Mouse (Mus musculus): ENCODE results near the gene C2cd3. TPM values are rescaled to one million over a fixed set of nuclear protein-coding genes. Genes with fewer than 3 reads are reported as not detected.

Gene C2cd3
- 15.9 and 17.0 TPM in 2 replicates for polyA plus RNA-seq (2015; fragmentation: Nextera tagmentation; extraction: Ambion mirVana)

DNA sequence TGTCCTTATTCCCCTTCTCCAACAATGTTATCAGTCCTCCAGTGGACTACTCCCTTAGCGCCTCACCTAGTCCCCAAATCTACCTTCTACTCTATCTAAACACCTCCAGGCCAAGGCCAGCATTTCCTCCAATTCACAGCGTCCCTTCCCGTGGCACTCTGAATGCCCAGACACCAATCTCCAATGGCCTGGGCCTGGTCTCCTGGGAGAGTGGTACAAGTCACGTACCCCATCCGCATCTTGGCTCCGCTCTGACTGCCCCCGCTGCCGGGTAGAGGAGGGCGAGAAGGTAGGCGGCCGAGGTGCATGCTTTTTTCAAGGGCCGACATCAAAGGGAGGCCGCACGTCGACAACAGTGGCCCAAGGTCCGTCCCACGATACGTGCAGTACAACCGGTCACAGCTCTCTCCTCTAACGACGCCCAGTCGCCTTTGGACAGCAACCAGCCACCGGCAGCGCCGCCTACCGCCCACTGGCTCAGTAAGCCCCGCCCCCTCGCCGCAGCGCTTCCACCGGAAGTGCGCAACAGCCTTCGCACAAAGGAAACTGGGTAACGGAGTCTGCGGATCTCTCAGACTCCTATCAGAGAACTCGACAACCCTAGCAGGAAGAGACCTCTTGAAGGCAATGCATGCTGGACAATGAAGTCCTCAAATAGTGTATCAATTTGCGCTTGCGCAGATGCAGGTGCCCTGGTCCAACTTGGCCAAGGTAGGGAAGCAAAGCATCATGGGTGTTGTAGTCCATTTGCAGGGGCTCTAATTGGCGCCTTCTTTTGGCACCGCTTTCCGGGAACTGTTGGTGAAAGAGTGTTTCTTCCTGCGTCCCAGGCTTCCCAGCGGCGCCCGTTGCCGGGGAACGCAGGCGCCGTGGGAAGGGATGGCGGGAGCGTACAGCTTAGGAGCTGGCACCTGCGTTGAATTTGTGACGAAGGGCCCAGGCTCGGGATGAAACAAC, at the start of gene C2cd3, which contains the start of gene Ppme1:
Gene C2cd3 (plus strand): TSS at position 739 of the 957 bp plus-strand sequence.
Gene Ppme1 (minus strand): TSS at position 813 of the 957 bp plus-strand sequence.
- Histone ChIP-seq H3K4me3 (replicated peaks) (peak within 1 kb of the TSS; percentile 66), H3K4me1 (peaks cover 31% of the 10 kb centered on the region), H3K9ac (replicated peaks) (peak within 1 kb of the TSS; percentile 80), H3K27me3 (replicated peaks) (no peaks in the 10 kb centered on the region), H3K9me3 (replicated peaks) (no peaks in the 10 kb centered on the region), H3K36me3 (peaks cover 11% of the 10 kb centered on the region), H3K4me2 (peak within 1 kb of the TSS; percentile 66), H3K27ac (replicated peaks) (peak within 1 kb of the TSS; percentile 92)
- ATAC-seq (ENCODE audit: low FRiP score), result peak; percentile 97
- WGBS, result under 1% methylated on average over 54 of the region's 54 CpGs

DNA sequence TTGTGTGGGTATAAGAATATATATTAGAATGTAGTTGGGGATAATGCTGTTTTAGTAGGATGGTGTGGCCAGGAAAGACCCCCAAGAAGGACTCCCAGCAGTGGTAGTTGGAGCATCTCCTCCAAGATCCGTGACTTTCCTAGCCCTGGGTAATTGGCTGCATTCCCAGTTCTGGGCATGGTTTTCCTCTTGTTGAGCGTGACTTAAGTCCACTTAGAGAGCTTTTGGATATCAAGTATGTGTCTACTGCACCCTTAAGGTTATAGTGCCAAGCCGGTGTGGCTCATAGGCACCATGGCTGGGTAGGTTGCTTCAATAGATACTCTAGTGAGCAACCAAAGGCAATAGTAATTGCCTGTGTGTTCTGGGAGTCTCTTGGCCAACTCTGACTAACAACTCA, 48.3 kb upstream of the C2cd3 start:
- ATAC-seq (ENCODE audit: low FRiP score), result no peak
- Histone ChIP-seq H3K4me3 (replicated peaks) (no peak overlapping the region), H3K27me3 (replicated peaks) (no peaks in the 10 kb centered on the region), H3K36me3 (peaks cover 19% of the 10 kb centered on the region), H3K27ac (replicated peaks) (no peak overlapping the region), H3K9ac (replicated peaks) (no peak overlapping the region), H3K4me1 (no peaks in the 10 kb centered on the region), H3K9me3 (replicated peaks) (no peaks in the 10 kb centered on the region), H3K4me2 (no peak overlapping the region)
- WGBS, result 84% methylated on average over 3 of the region's 3 CpGs

DNA sequence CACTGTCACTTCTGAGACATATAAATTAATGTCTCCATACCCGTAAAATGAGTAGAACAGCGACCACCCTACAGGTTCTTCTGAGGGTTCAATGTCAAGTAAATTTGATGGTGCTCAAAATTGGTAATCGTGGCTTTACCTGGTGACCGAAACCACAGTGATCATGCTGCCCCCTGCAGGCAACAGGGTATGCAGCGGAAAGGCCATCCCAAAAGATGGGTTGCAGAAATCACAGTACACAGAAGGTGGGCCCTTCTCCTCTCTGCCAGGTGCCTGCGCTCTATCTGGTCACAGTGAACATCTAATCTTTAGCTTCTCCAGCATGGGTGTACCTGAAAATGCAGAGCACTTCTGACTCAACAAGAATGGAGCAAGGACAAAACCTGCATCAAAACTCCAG, 46.6 kb upstream of the C2cd3 start:
- no peak overlapping the region for H3K9ac ChIP-seq (replicated peaks)
- H3K27me3 ChIP-seq (replicated peaks), result no peaks in the 10 kb centered on the region
- peak; percentile 53; the same call in 1 of the 2 replicates for ATAC-seq (ENCODE audit: low FRiP score)
- no peak overlapping the region for H3K27ac ChIP-seq (replicated peaks)
- peaks cover 25% of the 10 kb centered on the region for H3K36me3 ChIP-seq
- no peaks in the 10 kb centered on the region for H3K9me3 ChIP-seq (replicated peaks)
- H3K4me1 ChIP-seq, result no peaks in the 10 kb centered on the region
- 70% methylated on average over 6 of the region's 6 CpGs for WGBS
- no peak overlapping the region for H3K4me2 ChIP-seq
- H3K4me3 ChIP-seq (replicated peaks), result no peak overlapping the region

DNA sequence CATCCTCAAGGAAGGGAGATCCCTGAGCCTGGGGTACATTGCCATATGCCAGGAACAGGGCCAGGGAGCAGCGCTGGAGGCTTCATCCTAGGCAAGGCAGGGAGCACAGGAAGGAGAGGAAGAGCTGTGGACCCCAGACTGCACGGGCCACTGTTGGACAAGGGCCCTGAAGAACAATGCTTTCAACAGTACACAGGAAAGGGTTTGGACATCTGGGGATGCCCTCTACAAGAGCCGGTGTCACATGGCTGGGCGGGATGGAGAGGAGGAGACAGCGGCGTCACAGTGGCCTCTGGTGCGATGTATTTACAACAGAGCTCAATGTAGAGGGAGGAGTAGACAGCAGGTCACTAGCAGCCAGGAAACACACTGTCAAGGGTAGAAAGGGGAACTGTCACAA, 44.5 kb upstream of the C2cd3 start:
- Histone ChIP-seq H3K36me3 (peaks cover 45% of the 10 kb centered on the region), H3K9ac (replicated peaks) (no peak overlapping the region), H3K27ac (replicated peaks) (no peak overlapping the region), H3K4me3 (replicated peaks) (no peak overlapping the region), H3K4me2 (no peak overlapping the region), H3K9me3 (replicated peaks) (no peaks in the 10 kb centered on the region), H3K4me1 (no peaks in the 10 kb centered on the region), H3K27me3 (replicated peaks) (no peaks in the 10 kb centered on the region)
- 78% methylated on average over 7 of the region's 7 CpGs for WGBS
- ATAC-seq (ENCODE audit: low FRiP score), result no peak

DNA sequence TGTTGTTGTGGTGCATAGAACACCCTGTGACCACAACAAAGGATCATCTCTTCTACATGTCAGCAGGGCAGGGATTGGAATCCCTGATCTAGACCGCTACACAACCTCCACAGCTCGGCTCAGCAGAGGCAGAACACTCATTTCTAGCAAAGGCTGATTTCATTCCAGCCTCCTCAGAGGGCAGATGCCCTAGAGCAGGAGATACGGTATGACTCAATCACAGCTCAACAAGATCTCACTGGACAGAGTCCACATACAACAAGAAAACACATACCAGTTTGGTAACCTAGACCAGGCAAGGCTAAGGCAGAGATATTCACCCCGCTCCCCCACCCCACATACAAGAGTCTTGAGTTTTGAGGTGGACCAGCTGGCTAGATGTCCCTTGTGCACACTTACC, 43.4 kb upstream of the C2cd3 start:
- no peak overlapping the region for H3K27ac ChIP-seq (replicated peaks)
- H3K9ac ChIP-seq (replicated peaks), result no peak overlapping the region
- no peak overlapping the region for H3K4me3 ChIP-seq (replicated peaks)
- no peaks in the 10 kb centered on the region for H3K9me3 ChIP-seq (replicated peaks)
- H3K36me3 ChIP-seq, result peaks cover 54% of the 10 kb centered on the region
- H3K4me2 ChIP-seq, result no peak overlapping the region
- no peaks in the 10 kb centered on the region for H3K27me3 ChIP-seq (replicated peaks)
- no peak for ATAC-seq (ENCODE audit: low FRiP score)
- H3K4me1 ChIP-seq, result no peaks in the 10 kb centered on the region
- 97% methylated on average over 4 of the region's 4 CpGs for WGBS

DNA sequence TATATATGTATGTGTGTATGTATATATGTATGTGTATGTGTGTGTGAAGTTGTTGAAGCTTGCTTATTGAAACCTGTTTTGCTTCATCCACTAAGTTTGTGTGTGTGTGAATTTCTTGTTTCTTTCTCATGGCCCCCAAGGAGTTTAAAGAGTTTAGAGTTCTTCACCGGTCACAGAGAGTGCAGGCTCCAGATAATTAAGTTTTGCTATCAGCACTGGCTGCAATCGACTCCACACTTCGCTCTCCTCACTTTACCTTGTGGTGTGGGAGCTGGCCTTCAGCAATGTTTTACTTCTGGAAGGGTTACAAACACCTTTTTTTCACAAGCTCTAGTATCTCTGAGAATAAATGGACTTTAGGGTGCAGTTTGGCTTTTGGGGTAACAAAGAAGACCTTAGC, 40.8 kb upstream of the C2cd3 start:
- ATAC-seq (ENCODE audit: low FRiP score), result no peak
- H3K4me2 ChIP-seq, result no peak overlapping the region
- no peak overlapping the region for H3K4me3 ChIP-seq (replicated peaks)
- no peaks in the 10 kb centered on the region for H3K4me1 ChIP-seq
- H3K9ac ChIP-seq (replicated peaks), result no peak overlapping the region
- no peaks in the 10 kb centered on the region for H3K27me3 ChIP-seq (replicated peaks)
- peaks cover 74% of the 10 kb centered on the region for H3K36me3 ChIP-seq
- 95% methylated on average over 3 of the region's 3 CpGs for WGBS
- H3K27ac ChIP-seq (replicated peaks), result no peak overlapping the region
- no peaks in the 10 kb centered on the region for H3K9me3 ChIP-seq (replicated peaks)

DNA sequence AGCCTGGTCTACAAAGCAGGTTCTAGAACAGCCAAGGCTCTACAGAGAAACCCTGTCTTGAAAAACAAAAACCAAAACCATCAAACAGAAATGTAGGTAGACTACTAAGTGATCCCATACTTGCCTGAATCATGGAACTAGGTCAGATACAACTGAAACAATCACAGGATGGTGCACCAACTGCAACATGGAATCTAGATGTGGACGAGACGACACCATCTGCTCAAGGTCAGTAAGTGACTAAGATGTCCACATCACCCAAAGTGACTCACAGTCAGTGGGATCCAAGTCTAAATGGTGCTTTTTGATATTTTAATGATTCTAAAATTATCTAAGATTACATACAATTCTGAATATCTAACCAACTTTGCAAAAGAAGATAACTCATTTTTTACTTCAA, 36.1 kb upstream of the C2cd3 start:
- H3K4me3 ChIP-seq (replicated peaks), result no peak overlapping the region
- no peaks in the 10 kb centered on the region for H3K9me3 ChIP-seq (replicated peaks)
- no peak overlapping the region for H3K9ac ChIP-seq (replicated peaks)
- H3K4me1 ChIP-seq, result no peaks in the 10 kb centered on the region
- peaks cover 89% of the 10 kb centered on the region for H3K36me3 ChIP-seq
- no peaks in the 10 kb centered on the region for H3K27me3 ChIP-seq (replicated peaks)
- H3K4me2 ChIP-seq, result no peak overlapping the region
- WGBS, result 96% methylated on average over 2 of the region's 2 CpGs
- ATAC-seq (ENCODE audit: low FRiP score), result no peak
- H3K27ac ChIP-seq (replicated peaks), result no peak overlapping the region

DNA sequence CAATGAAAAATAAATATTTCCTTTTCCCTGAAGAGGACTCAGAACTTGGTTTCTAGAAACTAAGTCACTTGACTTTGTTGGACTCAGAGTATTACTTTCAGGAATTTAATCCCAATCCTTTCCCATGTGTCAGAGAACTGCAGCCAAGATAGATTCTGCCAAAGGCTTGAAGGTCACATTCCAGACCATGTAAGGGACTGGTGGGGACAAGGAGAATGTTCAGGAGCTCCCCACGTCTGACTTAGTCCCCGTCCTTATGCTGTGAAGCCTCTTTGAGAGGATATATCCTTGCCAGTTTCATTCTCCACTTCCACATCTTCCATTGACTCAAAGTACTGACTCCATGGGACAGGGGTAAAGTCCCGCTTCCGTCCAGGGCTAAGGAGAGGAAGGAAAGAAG, 17.0 kb upstream of the C2cd3 start:
- H3K36me3 ChIP-seq, result peaks cover 11% of the 10 kb centered on the region
- ATAC-seq (ENCODE audit: low FRiP score), result no peak
- no peak overlapping the region for H3K9ac ChIP-seq (replicated peaks)
- no peak overlapping the region for H3K27ac ChIP-seq (replicated peaks)
- H3K27me3 ChIP-seq (replicated peaks), result no peaks in the 10 kb centered on the region
- no peaks in the 10 kb centered on the region for H3K9me3 ChIP-seq (replicated peaks)
- no peak overlapping the region for H3K4me2 ChIP-seq
- H3K4me3 ChIP-seq (replicated peaks), result no peak overlapping the region
- H3K4me1 ChIP-seq, result no peaks in the 10 kb centered on the region
- 89% methylated on average over 4 of the region's 4 CpGs for WGBS

DNA sequence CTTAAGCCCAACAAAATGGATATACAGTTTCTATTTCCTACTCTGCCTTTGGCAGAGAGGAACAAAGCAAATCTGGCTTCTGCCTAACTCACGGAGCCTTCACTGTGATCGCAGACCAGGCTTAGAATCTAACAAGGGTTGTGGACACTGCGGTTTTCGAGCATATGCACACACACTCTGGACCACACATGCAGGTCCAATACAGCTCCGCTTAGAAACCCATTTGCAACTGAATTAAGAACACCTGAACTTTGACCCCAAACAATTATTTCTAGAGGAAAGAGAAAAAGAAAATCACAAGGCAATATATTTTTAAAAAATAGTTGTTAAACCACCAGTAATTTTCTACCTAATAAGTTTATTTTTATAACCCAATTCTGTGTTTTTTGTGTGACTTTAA, 15.7 kb upstream of the C2cd3 start:
- Histone ChIP-seq H3K36me3 (peaks cover 11% of the 10 kb centered on the region; the same call in 1 of the 2 replicates), H3K9me3 (replicated peaks) (no peaks in the 10 kb centered on the region), H3K9ac (replicated peaks) (no peak overlapping the region), H3K27ac (replicated peaks) (no peak overlapping the region), H3K4me2 (no peak overlapping the region), H3K4me3 (replicated peaks) (no peak overlapping the region), H3K4me1 (no peaks in the 10 kb centered on the region), H3K27me3 (replicated peaks) (no peaks in the 10 kb centered on the region)
- ATAC-seq (ENCODE audit: low FRiP score), result no peak
- WGBS, result 74% methylated on average over 5 of the region's 5 CpGs

DNA sequence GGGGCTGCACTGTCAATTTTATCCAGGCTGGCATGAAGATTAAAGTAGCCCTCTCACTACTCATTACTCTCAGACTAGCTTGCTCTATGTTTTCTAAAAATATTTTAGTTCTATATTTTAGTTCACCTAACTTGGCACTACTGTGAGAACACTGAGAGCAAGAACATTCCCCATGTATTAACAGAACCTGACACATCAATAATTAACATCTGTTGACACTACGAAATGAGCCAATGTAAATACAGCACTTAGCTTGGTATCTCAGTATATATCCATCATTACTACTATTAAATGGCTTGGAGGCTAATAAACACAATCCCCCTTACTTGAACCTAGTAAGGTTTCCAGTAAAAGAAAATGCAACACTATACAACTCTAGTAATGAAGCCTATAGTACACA, 15.3 kb upstream of the C2cd3 start:
- H3K4me3 ChIP-seq (replicated peaks), result no peak overlapping the region
- no peak overlapping the region for H3K4me2 ChIP-seq
- peaks cover 11% of the 10 kb centered on the region; the same call in 1 of the 2 replicates for H3K36me3 ChIP-seq
- WGBS, result 91% methylated on average over 1 of the region's 1 CpGs
- no peaks in the 10 kb centered on the region for H3K9me3 ChIP-seq (replicated peaks)
- no peaks in the 10 kb centered on the region for H3K4me1 ChIP-seq
- no peak overlapping the region for H3K27ac ChIP-seq (replicated peaks)
- no peak for ATAC-seq (ENCODE audit: low FRiP score)
- no peak overlapping the region for H3K9ac ChIP-seq (replicated peaks)
- no peaks in the 10 kb centered on the region for H3K27me3 ChIP-seq (replicated peaks)

DNA sequence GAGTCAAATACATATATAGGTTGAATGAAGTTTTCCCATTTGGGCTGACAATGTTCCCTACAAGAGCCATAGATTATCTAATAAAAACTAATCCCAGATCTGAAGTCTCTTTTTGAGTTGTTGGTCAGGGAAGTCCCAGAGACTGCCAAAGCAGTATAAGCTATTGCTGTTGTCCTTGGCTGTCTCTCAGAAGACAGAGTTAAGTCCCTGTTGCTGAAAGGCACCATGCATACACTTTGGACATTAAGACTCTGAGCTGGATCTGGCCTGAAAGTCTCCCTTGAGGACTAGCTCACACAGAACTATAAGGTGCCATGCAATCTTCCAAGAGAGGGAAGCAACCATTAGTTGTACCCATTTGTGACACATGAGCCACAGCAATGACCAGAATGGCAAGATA, 14.2 kb upstream of the C2cd3 start:
- H3K4me2 ChIP-seq, result no peak overlapping the region
- peaks cover 11% of the 10 kb centered on the region; the same call in 1 of the 2 replicates for H3K36me3 ChIP-seq
- H3K9me3 ChIP-seq (replicated peaks), result no peaks in the 10 kb centered on the region
- no peaks in the 10 kb centered on the region for H3K27me3 ChIP-seq (replicated peaks)
- no peak overlapping the region for H3K4me3 ChIP-seq (replicated peaks)
- no peak overlapping the region for H3K9ac ChIP-seq (replicated peaks)
- 0 out of 2 replicates have a peak, but pooled peaks cover 3% of the 10 kb centered on the region for H3K4me1 ChIP-seq
- no peak for ATAC-seq (ENCODE audit: low FRiP score)
- H3K27ac ChIP-seq (replicated peaks), result no peak overlapping the region

DNA sequence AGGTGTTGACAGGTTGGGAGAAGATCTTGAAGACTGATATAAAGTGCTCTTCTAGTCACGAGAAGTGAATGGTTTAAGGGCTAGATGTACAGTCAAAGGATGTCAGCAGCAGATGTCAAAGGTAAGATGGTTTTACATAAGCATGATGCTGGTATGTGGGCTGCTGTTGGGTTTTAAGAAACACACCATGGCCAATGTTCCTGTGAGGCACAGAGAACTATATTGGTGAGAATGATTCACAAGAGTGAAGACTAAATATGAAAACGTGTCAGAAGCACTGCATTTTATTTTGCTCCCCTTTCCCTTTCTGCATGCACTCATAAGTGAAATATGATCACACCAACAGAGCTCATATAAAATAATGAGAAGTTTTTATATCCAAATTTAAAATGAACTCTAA, 8.9 kb upstream of the C2cd3 start:
- H3K4me3 ChIP-seq (replicated peaks), result no peak overlapping the region
- H3K27ac ChIP-seq (replicated peaks), result no peak overlapping the region
- ATAC-seq (ENCODE audit: low FRiP score), result no peak
- H3K9ac ChIP-seq (replicated peaks), result no peak overlapping the region
- H3K4me2 ChIP-seq, result no peak overlapping the region
- no peaks in the 10 kb centered on the region for H3K36me3 ChIP-seq
- no peaks in the 10 kb centered on the region for H3K27me3 ChIP-seq (replicated peaks)
- H3K4me1 ChIP-seq, result peaks cover 8% of the 10 kb centered on the region
- 91% methylated on average over 2 of the region's 2 CpGs for WGBS
- H3K9me3 ChIP-seq (replicated peaks), result no peaks in the 10 kb centered on the region

Data from neural tube, embryonic 15.5 days (tissue).